Mouse (Mus musculus): ENCODE data around the gene Il18. TPM values are rescaled to one million over a fixed set of nuclear protein-coding genes. Genes with fewer than 3 reads are reported as not detected.

The Il18 gene
- 9.7 and 10.5 TPM in 2 replicates for polyA plus RNA-seq (2016; fragmentation: Nextera tagmentation; extraction: Ambion mirVana)

GRCm38 (mm10) chr9:50554241-50555093, at the start of gene Il18:
Gene Il18, plus strand, starts transcription at chr9:50554827.
- peak within 1 kb of the TSS; percentile 74 for H3K27ac ChIP-seq
- H3K9ac ChIP-seq, result peak within 1 kb of the TSS; percentile 44; the same call in 1 of the 2 replicates
- H3K36me3 ChIP-seq, result no peaks in the 10 kb centered on the region
- no peaks in the 10 kb centered on the region for H3K9me3 ChIP-seq (replicated peaks)
- ATAC-seq (ENCODE audit: low FRiP score), result peak; percentile 86
- H3K27me3 ChIP-seq, result no peaks in the 10 kb centered on the region
- H3K4me3 ChIP-seq, result peak within 1 kb of the TSS; percentile 16
- H3K4me1 ChIP-seq, result peaks cover 7% of the 10 kb centered on the region; the same call in 1 of the 2 replicates
- H3K4me2 ChIP-seq (replicated peaks), result peak within 1 kb of the TSS; percentile 43
- 22% methylated on average over 12 of the region's 12 CpGs for WGBS

- Histone ChIP-seq H3K27ac (no peak overlapping the region), H3K36me3 (no peaks in the 10 kb centered on the region), H3K27me3 (no peaks in the 10 kb centered on the region), H3K9me3 (replicated peaks) (no peaks in the 10 kb centered on the region), H3K4me2 (replicated peaks) (no peak overlapping the region), H3K4me3 (no peak overlapping the region), H3K4me1 (0 out of 2 replicates have a peak, but pooled peaks cover 4% of the 10 kb centered on the region), H3K9ac (no peak overlapping the region)
- WGBS, result 57% methylated on average over 6 of the region's 6 CpGs
- ATAC-seq (ENCODE audit: low FRiP score), result no peak
Measured at GRCm38 (mm10) chr9:50505405-50505804, 49.2 kb upstream of the Il18 start.

- 78% methylated on average over 7 of the region's 7 CpGs for WGBS
- H3K27ac ChIP-seq, result no peak overlapping the region
Measured at GRCm38 (mm10) chr9:50507570-50507969, 47.1 kb upstream of the Il18 start.

GRCm38 (mm10) chr9:50515462-50515861, 39.2 kb upstream of the Il18 start:
- Histone ChIP-seq H3K27ac (no peak overlapping the region), H3K4me3 (no peak overlapping the region), H3K9ac (no peak overlapping the region), H3K4me1 (no peaks in the 10 kb centered on the region), H3K9me3 (replicated peaks) (no peaks in the 10 kb centered on the region), H3K4me2 (replicated peaks) (no peak overlapping the region), H3K27me3 (no peaks in the 10 kb centered on the region), H3K36me3 (no peaks in the 10 kb centered on the region)
- no peak for ATAC-seq (ENCODE audit: low FRiP score)
- WGBS, result 92% methylated on average over 5 of the region's 5 CpGs

More at GRCm38 (mm10) chr9:50507570-50507969, 47.1 kb upstream of the Il18 start:
- H3K4me2 ChIP-seq (replicated peaks), result no peak overlapping the region
- no peaks in the 10 kb centered on the region for H3K9me3 ChIP-seq (replicated peaks)
- no peak overlapping the region for H3K4me3 ChIP-seq
- H3K27me3 ChIP-seq, result no peaks in the 10 kb centered on the region
- no peaks in the 10 kb centered on the region for H3K4me1 ChIP-seq
- no peaks in the 10 kb centered on the region for H3K36me3 ChIP-seq
- ATAC-seq (ENCODE audit: low FRiP score), result no peak
- no peak overlapping the region for H3K9ac ChIP-seq

GRCm38 (mm10) chr9:50518781-50519180, 35.8 kb upstream of the Il18 start:
- H3K27me3 ChIP-seq, result no peaks in the 10 kb centered on the region
- H3K9ac ChIP-seq, result no peak overlapping the region
- H3K36me3 ChIP-seq, result peaks cover 9% of the 10 kb centered on the region
- ATAC-seq (ENCODE audit: low FRiP score), result no peak
- H3K4me3 ChIP-seq, result no peak overlapping the region
- no peaks in the 10 kb centered on the region for H3K4me1 ChIP-seq
- no peak overlapping the region for H3K4me2 ChIP-seq (replicated peaks)
- no peaks in the 10 kb centered on the region for H3K9me3 ChIP-seq (replicated peaks)
- no peak overlapping the region for H3K27ac ChIP-seq
- WGBS, result 10% methylated on average over 2 of the region's 2 CpGs

- Histone ChIP-seq H3K9ac (no peak overlapping the region), H3K27ac (no peak overlapping the region), H3K4me2 (replicated peaks) (no peak overlapping the region), H3K4me1 (no peaks in the 10 kb centered on the region), H3K9me3 (replicated peaks) (no peaks in the 10 kb centered on the region), H3K36me3 (peaks cover 9% of the 10 kb centered on the region), H3K27me3 (no peaks in the 10 kb centered on the region), H3K4me3 (no peak overlapping the region)
- 89% methylated on average over 6 of the region's 6 CpGs for WGBS
- no peak for ATAC-seq (ENCODE audit: low FRiP score)
Measured at GRCm38 (mm10) chr9:50520748-50521147, 33.9 kb upstream of the Il18 start.

- Histone ChIP-seq H3K27ac (no peak overlapping the region), H3K27me3 (no peaks in the 10 kb centered on the region), H3K9ac (no peak overlapping the region), H3K4me1 (no peaks in the 10 kb centered on the region), H3K4me2 (replicated peaks) (no peak overlapping the region), H3K36me3 (peaks cover 9% of the 10 kb centered on the region), H3K9me3 (replicated peaks) (no peaks in the 10 kb centered on the region), H3K4me3 (no peak overlapping the region)
- WGBS, result 66% methylated on average over 2 of the region's 2 CpGs
- no peak for ATAC-seq (ENCODE audit: low FRiP score)
Measured at GRCm38 (mm10) chr9:50521562-50521961, 33.1 kb upstream of the Il18 start.

GRCm38 (mm10) chr9:50522574-50522973, 32.1 kb upstream of the Il18 start:
- ATAC-seq (ENCODE audit: low FRiP score), result no peak
- Histone ChIP-seq H3K4me3 (no peak overlapping the region), H3K4me2 (replicated peaks) (no peak overlapping the region), H3K4me1 (peaks cover 6% of the 10 kb centered on the region), H3K27ac (no peak overlapping the region), H3K9me3 (replicated peaks) (no peaks in the 10 kb centered on the region), H3K9ac (no peak overlapping the region), H3K36me3 (peaks cover 9% of the 10 kb centered on the region), H3K27me3 (no peaks in the 10 kb centered on the region)
- 90% methylated on average over 5 of the region's 5 CpGs for WGBS

GRCm38 (mm10) chr9:50524936-50525335, 29.7 kb upstream of the Il18 start:
- Histone ChIP-seq H3K9ac (no peak overlapping the region), H3K4me2 (replicated peaks) (no peak overlapping the region), H3K27ac (no peak overlapping the region), H3K27me3 (no peaks in the 10 kb centered on the region), H3K4me3 (no peak overlapping the region), H3K36me3 (peaks cover 9% of the 10 kb centered on the region), H3K9me3 (replicated peaks) (no peaks in the 10 kb centered on the region), H3K4me1 (peaks cover 11% of the 10 kb centered on the region)
- WGBS, result 86% methylated on average over 5 of the region's 5 CpGs
- ATAC-seq (ENCODE audit: low FRiP score), result no peak

- no peak overlapping the region for H3K9ac ChIP-seq
- no peak for ATAC-seq (ENCODE audit: low FRiP score)
- no peak overlapping the region for H3K27ac ChIP-seq
- H3K4me3 ChIP-seq, result no peak overlapping the region
- H3K4me2 ChIP-seq (replicated peaks), result no peak overlapping the region
- peaks cover 11% of the 10 kb centered on the region for H3K4me1 ChIP-seq
- no peaks in the 10 kb centered on the region for H3K27me3 ChIP-seq
- H3K36me3 ChIP-seq, result peaks cover 9% of the 10 kb centered on the region
- no peaks in the 10 kb centered on the region for H3K9me3 ChIP-seq (replicated peaks)
- WGBS, result 77% methylated on average over 5 of the region's 5 CpGs
Measured at GRCm38 (mm10) chr9:50525585-50525984, 29.0 kb upstream of the Il18 start.

- H3K27ac ChIP-seq, result no peak overlapping the region
- 45% methylated on average over 7 of the region's 7 CpGs for WGBS
Measured at GRCm38 (mm10) chr9:50527860-50528259, 26.8 kb upstream of the Il18 start.

GRCm38 (mm10) chr9:50528293-50528892, 26.2 kb upstream of the Il18 start, which contains the start of gene Pts:
Gene Pts, minus strand, starts transcription at chr9:50528724.
- Histone ChIP-seq H3K9ac (peak within 1 kb of the TSS; percentile 72), H3K4me3 (peak within 1 kb of the TSS; percentile 78), H3K36me3 (no peaks in the 10 kb centered on the region; the same call in 1 of the 2 replicates), H3K27me3 (no peaks in the 10 kb centered on the region), H3K9me3 (replicated peaks) (no peaks in the 10 kb centered on the region), H3K4me2 (replicated peaks) (peak within 1 kb of the TSS; percentile 59), H3K27ac (peak within 1 kb of the TSS; percentile 78; the same call in 1 of the 2 replicates), H3K4me1 (peaks cover 11% of the 10 kb centered on the region)
- WGBS, result 1% methylated on average over 54 of the region's 54 CpGs
- ATAC-seq (ENCODE audit: low FRiP score), result peak; percentile 99

More at GRCm38 (mm10) chr9:50527860-50528259, 26.8 kb upstream of the Il18 start:
- no peaks in the 10 kb centered on the region; the same call in 1 of the 2 replicates for H3K36me3 ChIP-seq
- peak overlapping the region; percentile 78 for H3K4me3 ChIP-seq
- ATAC-seq (ENCODE audit: low FRiP score), result peak; percentile 20
- H3K4me2 ChIP-seq (replicated peaks), result peak overlapping the region; percentile 59
- H3K9me3 ChIP-seq (replicated peaks), result no peaks in the 10 kb centered on the region
- no peaks in the 10 kb centered on the region for H3K27me3 ChIP-seq
- peak overlapping the region; percentile 72 for H3K9ac ChIP-seq
- H3K4me1 ChIP-seq, result peaks cover 11% of the 10 kb centered on the region

Measured in hindbrain, embryonic 12.5 days (tissue).